Mouse (Mus musculus) ovary, postnatal 14 days (tissue): ENCODE results near the gene Mpp5.

Source experiments
- DNase-seq: peaks from one replicate; pipeline ENCODE4 v3.0.0; 2022; ENCODE audit warnings: low spot score

Gene Mpp5

DNA sequence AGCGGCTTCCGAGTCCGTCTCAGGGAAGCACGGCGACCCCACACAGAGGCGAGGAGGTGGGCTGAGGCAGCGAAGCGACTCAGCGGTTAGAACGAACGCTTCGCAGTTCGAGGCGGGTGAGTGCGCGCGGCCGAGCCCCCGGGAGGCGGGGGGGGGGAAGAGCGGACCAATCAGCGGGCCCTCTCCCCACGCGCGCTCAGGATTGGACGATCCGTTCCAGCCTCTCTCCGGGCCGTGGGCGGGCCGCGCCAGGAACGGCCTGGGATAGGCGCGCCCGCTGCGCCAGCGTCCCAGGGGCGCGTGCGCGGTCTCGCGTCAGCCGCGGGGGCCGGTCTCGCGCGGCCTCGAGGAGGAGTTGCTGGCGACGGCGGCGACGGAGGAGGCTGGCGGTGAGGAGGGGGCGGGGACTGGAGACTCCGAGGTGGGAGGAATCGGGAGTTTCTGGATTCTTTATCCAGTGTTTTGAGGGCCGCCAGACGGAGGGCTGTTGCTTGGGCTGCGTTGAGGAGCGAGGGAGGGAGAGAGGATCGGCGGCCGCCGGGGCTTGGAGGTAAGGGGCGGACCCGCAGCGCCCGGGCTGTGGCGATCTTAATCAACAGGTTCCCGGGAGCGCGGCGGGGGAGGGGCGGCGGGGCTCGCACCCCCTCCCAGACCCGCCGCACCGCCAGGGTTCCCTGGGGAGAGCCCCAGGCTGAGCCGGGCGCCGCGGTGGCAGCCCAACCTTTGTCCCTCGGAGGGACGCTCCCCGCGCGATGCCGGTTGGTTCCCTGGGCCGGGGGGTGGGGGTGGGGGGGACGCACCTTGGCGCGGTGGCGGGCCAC lies at the start of gene Mpp5:
Gene Mpp5 (plus strand): TSS at position 351 of the 821 bp plus-strand sequence.
- DNase-seq = peak; percentile 95

DNA sequence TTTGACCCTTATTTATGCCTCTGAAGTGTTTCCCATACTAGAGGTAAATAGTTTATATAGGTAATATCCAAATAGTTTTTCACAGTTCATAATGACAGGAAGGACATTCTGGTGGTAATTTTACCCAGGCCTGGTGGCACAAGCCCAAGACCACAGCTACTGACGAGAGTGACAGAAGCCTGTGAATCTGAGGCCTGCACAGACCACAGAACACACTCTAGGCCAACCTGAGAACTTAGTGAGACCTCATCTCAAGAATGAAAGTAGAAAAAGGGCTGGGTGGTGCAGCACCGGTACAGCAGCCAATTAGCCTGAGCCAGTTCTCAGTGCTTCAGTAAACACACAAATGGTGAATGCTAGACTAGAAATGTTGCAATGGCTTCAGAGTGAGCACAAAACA lies 30.9 kb upstream of the Mpp5 start:
- no peak for DNase-seq

DNA sequence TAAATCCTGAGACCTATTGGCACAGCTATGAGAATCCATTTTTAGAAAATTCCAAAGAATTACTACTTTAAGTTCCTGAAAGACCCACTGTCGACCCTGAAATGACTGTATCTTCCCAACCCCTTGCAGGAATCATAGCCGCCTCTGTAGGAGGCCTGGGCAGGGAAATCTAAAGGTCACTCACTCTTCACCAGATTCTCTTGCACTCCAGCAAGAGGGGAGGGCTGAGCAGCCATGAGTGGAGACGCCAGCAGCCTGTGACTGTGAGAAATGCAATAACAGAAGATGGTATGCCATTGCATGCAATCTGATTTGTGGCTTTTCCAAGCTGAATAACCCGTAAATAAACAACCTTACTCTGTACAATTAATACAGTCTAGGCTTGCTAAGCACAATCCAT lies 21.0 kb upstream of the Mpp5 start:
- DNase-seq = no peak

DNA sequence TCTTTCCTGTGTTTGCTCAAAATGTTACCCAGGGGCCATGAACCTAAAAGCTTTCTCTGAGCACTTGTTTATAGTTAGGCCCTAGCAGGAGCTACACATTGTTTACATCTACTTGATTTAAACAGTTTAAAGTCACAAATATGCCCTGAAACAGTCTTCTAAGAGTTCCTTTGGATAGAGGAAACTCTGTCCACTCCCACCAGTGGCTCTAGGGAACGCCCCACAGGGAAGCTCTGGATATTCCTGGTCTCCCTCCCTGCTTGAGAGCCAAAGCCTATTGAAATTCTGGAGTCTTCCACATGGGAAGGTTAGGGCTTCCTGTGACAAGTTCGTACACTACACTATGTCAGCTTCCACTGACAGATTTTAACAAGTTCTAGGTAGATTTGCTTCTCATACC lies 9.1 kb upstream of the Mpp5 start:
- no peak for DNase-seq

DNA sequence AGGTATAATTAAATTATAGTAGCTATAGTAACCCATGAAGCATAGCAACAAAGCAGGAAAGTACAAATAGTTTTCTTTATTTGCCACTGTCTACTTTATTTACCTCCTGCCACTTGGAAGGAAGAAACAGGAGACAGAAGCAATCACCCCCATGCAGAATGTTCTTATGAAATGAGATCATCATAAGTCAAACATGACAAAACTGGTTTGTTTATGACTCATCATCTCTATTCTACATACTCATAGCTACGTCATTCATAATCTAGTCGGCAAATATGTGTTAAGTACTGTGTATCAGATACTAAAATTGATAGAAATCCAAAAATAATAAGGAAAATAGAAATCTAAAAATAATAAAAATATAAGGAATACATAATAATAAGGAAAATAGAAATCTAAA lies 8.4 kb upstream of the Mpp5 start:
- DNase-seq = no peak

DNA sequence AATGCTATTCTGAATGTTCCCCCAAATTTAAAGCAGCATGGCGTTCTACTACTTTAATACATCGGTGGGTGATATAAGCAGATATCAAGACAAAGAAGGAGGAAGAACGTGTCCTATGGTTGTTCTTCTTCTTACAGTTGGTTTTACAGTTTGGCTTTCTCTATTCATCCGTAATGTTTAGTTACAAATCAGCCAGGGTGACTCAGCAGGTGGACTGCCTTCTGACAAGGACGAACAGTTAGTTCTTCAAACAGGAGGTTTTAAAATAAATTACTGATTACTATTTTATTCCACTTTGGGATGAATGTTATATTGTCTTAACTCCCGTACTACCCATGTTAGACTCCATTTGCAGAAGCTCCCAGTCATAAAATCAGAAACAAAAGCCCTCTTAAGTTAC lies 2.5 kb upstream of the Mpp5 start:
- no peak for DNase-seq

DNA sequence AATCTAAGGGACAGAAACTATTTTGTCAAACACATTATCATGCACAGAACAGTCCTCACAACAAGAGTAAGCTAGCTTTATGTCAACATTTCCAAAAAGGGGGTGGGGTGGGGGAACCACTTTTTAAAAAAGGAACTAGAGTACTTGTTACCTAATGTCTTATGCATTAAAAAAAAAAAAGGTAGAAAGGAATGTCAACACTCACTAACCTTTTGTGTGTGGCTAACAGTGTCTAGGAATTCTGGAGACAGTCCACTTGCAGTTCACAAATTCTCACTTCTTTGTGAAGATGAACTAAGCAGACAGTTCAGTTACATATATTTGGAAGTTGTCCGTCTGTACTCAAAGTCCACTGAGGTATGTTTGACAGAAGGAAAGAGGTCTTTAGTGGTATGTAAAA lies 1.3 kb upstream of the Mpp5 start:
- DNase-seq = no peak

DNA sequence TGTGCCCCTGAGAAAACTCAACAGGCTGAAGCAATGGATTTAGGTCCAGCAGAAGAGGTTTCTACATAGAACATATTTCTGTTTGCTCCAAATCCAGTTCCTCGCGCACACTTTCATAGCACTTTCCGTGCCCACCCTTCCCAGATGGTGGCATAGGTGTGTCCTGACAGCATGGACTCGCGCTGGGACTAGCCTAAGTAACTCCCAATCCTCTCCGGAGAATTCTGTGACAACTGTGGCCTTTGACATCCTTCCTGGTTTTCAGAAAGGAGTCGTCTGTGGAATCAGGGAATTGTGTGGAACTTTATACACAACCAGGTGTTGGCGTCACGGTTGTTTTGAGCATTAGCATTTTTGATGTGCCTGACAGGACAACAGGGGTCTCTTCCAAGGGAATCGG lies 594 bp upstream of the Mpp5 start:
- peak; percentile 1 for DNase-seq

DNA sequence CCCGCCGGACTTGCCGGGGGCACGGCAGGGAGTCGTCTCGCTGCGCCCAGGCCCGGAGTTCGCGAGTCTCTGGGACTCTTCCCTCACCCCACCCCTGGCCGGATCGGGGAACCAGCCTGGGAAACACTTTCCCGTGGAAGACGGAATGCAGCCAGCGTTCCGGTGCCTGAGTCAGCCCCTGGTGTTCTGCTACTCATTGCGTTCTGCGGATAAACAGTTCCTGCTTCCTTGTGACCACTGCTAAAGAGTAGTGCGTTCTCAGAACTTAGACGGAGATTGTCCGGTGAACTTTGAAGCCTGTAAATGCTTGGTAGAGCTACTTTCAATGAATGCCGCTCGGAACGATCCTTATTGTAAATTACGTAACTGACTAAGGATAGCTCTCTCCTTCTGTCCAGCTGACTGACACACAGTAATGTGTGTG lies 683 bp downstream of the Mpp5 start:
- DNase-seq = peak; percentile 44

DNA sequence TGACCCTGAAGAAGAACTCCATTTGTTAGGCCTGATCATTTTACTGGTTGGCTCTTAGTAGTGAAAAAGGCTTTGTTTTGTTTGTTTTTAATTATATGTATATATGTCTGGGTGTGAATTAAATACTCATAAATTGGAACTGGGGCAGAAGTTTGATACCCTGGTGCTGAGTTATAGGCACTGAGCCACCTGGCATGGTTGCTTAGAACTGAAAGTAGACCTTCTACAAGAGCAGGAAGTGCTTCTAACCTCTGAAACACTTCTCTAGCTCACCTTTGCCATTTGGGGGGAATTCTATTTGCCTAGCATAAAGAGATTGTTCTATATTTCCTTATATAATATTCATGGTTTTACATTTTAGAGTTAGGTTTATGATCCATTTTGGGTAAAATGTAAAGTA lies 13.3 kb downstream of the Mpp5 start:
- no peak for DNase-seq

DNA sequence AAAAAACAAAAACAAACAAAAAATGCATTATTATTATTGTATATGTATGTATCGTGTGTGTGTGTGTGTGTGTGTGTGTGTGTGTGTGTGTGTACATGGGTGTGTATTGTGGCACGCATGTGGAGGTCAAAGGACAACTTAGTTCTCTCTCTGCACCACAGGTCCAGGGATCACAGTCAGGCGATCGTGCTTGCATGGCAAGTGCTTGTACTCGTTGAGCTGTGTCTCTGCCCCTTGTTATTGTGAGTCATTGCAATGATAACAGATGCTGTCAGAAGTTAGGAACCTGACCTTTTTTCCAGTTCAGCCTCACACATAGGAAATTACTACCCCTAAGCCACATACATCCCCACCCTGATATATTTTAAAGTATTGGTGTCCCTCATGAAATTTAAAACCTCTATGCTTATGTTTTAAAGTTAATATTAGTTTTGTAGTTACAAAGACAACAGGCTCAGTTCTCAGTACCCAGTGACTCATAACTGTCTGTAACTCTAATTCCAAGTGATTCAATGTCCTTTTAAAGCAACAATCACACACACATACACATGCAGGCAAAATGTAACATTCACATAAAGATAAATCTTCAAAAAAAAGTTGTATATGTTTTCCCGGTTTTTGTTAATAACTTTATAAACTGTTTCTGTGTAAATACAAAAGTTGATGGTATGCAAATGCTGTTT lies 20.5 kb downstream of the Mpp5 start:
- no peak for DNase-seq

DNA sequence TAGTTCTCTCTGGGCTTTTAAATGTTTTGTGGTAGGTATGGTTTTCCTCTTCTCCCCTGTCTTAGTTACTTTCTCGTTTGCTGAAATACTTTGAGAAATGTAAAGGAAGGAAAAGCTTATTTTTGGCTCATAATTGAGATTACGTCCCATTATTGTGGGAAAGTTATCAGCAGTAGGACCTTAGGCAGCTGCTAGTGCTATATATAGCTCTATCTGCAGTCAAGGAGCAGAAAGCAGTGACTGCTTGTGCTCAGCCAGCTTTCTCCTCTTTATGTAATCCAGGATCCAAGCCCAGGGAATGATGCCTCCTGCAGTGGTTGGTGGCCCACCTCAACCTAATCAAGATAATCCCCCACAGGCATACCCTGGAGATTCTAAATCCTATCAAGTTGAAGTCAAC lies 24.5 kb downstream of the Mpp5 start:
- no peak for DNase-seq

DNA sequence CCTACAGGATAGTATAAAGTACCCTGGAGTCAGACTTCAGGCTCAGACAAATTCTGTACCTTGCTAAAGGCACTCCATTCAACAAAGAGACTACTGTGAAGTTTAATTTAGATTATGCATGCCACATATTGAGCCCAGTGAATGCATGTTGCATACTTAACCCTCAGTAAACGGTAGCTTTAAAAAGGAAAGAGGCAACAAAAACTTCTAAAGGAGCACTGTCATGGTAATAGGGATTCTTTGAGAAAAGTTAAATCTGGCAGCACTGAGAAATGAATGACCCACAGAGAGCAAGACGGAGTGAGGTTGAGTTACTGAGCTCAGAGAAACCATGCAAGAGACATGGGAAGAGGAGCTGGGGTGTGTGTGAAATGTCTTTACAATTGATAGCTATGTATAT lies 29.2 kb downstream of the Mpp5 start:
- no peak for DNase-seq

DNA sequence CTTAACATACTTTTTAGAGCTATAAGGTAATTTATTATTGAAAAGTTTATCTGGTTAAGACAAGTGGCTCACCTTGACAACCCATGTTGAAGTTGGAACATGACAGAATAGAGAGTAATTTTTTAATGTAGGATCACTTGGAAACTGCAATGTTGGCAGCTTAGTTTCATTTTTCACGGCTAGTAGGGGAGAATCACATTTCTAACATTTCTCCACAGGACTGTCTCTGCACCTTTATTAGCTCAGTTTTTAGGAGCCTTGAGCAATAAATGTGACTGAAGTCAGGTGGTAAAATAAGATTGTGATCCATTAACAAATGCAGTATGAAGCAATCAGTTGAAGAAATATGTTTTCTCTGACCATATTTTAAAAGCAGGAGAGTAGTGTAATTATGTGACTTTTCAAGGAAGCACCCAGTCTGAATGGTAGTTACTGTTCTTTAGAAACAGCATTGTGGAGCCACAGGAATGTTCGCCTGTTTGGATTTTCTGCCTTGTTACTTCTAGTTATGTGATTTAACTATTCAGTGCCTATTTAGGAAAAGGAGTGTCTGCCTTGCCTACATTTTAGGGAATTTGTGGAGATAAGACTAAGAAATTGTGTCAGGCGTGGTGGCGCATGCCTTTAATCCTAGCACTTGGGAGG lies 29.8 kb downstream of the Mpp5 start:
- DNase-seq = no peak

DNA sequence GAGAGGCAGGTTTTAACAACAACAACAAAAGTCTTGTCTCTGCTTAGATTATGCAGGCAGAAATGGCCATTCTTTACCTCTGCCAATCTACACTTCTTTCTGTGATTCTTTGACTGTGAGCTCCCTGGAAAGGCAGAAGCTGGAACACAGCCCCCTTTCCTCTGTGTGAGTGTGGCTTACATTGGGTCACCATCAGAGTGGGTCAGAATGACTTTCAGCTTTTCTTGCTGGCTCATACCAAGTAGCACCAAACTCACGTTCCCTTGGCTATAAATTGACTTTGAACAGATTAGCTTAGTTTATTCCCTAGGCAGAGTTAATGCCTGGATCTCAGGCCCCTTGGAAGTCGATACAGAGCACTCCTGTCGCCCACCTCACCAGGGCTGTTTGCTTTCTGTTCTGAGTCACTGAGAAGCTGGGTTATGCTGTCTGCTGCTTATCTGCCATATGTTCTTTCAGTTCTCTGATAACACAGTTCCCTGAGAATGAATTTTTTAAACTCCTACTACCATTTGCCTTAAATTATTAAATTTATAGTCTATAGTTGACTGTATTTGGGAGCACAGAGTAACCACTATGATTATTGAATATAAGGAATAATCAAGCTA lies 39.7 kb downstream of the Mpp5 start:
- DNase-seq = no peak

DNA sequence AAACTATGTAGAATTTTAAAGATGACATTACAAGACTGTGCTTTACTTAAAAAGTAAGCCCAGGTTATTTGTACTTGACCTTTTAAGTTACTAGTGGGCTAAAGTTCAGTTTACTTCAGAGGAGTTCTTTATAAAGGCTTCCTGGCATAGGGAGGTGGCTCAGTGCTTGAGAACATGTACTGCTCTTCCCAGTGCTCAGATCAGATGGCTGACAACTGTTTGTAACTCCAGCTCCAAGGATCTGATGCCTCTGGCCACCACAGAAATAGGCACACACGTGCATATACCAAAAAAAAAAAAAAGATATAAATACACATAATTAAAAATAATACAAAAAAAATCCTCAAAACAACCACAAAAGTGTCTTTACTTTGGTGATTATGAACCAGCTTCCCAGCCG lies 42.1 kb downstream of the Mpp5 start:
- no peak for DNase-seq

DNA sequence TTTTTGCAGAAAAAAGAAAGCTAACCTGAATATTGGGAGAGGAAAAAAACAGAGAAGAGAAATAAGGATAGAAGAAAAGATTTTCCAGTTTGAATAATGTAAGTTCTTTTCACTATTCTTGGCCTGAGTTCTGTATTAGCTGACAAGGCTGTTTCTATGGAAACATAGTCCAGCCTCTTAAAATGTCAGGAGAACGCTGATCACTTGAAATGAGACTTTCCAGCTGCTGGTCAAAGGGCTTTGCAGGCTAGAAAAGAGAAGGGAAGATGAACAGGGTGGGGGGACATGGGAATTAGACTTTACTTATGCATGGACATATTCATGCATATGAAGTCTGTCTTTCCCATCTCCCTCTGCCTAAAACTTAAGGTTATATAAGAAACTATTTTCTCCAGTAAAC lies 45.5 kb downstream of the Mpp5 start:
- DNase-seq = no peak

DNA sequence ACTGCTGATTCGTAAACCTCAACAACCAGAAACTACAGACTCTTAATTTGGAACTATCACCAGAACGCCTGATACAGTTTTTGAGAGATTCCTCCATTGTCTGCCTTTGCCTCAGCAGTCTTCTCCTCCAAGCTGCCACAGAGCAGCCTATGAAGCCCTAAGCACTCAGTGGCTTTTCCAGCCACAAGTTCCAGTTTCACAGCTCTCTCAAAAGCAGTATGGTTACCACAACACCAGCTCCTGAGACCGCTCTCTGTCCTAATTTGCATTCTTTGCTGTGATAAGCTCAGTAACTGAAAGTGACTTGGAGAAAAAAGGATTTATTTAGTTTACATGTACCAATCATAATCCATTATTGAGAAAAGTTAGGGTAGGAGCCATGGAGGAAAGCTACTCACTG lies 51.3 kb downstream of the Mpp5 start:
- no peak for DNase-seq

DNA sequence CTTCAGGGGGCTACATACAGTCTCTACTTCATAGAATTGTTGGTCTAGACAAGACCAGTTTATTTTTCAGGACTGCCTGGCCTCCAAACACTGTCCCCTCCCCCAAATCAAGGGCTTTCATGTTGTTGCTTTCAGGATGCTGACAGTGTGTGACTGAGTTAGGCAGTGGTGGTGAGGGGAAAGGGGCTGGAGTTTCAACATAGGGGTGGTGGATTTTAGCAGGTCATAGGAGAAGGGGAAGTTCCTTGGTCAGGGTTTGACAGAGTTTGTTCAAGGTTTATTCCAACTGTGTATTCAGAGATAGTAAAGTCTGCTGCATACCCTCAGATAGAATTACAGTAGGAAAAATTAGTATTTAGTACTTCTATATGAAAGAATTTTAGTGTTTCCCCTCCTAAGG lies 53.1 kb downstream of the Mpp5 start:
- DNase-seq = no peak

DNA sequence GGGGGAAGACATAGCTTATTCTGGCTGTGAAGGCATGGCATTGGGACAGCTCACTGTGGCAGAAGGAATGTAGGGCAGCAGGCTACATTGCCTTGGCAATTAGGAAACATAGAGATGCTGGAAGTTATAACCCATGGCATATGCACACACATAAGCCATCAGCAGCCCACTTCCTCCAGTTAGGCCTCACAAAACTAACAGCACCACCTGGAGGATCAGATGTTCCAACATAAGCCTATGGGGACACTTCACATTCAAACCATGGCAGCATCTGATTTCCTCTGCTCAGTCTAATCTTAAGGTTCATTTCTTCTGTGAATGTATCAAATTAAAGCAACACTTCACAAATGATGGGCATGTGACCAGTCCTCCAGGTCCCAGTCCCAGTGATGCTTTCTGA lies 65.7 kb downstream of the Mpp5 start:
- no peak for DNase-seq

DNA sequence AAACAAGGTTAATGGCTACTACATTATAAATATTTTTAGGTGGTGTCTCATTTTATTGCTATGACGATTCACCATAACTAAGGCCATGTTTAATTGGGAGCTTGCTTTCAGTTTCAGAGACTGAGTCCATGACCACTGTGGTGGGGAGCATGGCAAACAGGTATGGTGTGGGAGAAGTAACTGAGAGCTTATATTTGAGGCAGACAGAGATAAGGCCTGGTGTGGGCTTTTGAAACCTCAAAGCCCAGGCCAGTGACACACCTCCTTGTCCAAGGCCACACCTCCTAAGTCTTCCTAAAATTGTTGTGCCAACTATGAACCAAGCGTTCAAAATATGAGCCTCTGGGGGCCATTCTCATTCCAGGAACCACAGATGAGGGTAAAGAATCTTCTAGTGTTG lies 85.8 kb downstream of the Mpp5 start:
- DNase-seq = no peak

DNA sequence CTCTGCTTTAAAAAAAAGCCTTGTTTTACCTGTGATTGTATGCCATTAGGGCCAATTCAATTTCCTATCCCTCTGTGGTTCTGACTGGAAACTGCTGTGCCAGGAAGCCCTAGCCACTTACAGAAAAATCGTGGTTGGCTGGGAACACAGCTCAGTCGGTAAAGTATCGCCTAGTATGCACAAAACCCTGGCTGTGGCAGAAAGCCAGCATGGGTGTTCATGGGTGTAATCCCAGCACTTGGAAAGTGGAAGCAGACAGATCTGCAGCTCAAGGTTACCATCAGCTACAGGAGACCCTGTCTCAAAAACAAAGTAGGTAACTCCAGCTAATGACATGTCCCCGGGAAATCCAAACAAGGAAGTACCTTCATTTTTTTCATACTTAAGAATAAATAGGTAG lies 91.2 kb downstream of the Mpp5 start:
- DNase-seq = no peak

DNA sequence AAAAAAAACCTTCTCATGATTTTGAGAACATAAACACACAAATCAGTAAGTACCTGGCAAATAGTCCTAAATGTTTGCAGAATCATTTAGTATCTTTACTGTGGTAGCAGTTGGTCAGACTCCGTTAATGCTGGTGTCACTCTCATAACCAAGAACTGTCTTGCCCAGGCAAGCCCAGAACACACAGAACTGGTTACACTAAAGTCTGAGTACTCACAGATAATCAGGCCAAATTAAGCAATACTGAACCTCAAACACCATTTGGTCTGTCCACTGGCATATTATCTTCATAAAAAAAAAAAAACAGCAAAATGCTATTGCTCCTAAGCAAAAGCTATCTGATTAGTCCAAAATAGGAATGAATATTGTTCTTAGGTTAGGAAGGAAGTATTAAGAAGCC lies 93.7 kb downstream of the Mpp5 start:
- DNase-seq = no peak
